Mouse (Mus musculus) bone marrow macrophage, adult 2 months (primary cell): ENCODE results near the gene Acp5.

ENCODE experiments used
- CTCF ChIP-seq: IDR thresholded peaks from 2 replicates; pipeline ENCODE4 v1.5.1; 2012; ENCODE audit warnings: low read depth, mild to moderate bottlenecking, low read length, moderate library complexity
- POLR2A ChIP-seq: IDR thresholded peaks from 2 replicates; pipeline ENCODE4 v1.6.1; 2012; ENCODE audit warnings: mild to moderate bottlenecking, low read depth, low read length, borderline replicate concordance

DNA sequence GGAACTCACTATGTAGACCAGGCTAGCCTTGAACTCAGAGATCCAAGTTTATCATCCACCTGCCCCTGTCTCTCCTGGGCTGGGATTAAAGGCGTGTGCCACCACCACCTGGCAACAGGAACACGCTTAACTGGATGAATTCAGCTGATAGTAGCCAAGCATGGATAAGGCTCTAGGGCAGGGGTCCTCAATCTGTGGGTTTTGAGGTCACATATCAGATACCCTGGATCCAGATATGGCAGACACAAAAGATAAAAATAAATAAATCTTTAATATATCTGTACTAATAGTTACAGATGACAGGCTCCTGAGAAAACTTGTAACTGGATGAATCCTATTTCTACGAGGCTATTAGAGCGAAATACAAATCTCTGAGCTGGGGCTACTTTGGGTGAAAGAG, 19.9 kb downstream of the Acp5 start:
- no peak for TF ChIP-seq POLR2A
- TF ChIP-seq CTCF = no peak
